ENCODE assay signal across 27 mouse cellular contexts in genomic region chr11:6652978-6653377, GRCm38 (mm10). TPM values are rescaled to one million over a fixed set of nuclear protein-coding genes. Genes with fewer than 3 reads are reported as not detected.
A peak's percentile ranks its signal among the peaks of the same experiment; 100 is the strongest.
DNase-seq lines count a peak whose midpoint lies in the region; ATAC-seq and TF ChIP-seq lines count a peak whose summit lies in the region.
"Not testable (repeated sequence)": the region's sequence is repeated elsewhere in the genome, so short reads cannot be mapped to it uniquely, and the experiment has no call there.
"Had no signal": no experiment of that assay in that cellular context is flagged by ENCODE, and none has a peak within 500 bp of the region (broad histone marks: within the 10 kb centered on the region; RNA-seq: fewer than 3 reads in every experiment).

No protein-coding gene starts in this region.

- not testable (repeated sequence) for H3K79me2 ChIP-seq in CH12.LX (replicated peaks; ENCODE audit: control insufficient read depth, extremely low read depth, insufficient read depth, poor library complexity, severe bottlenecking); heart, adult 2 months (replicated peaks; ENCODE audit: control insufficient read depth, insufficient read depth, low read length)

- not testable (repeated sequence) for ATAC-seq in lung, postnatal 0 days; stomach, postnatal 0 days (ENCODE audit: low FRiP score, low TSS enrichment)

- not testable (repeated sequence) for H3K4me3 ChIP-seq in CH12.LX (replicated peaks in 1 of 3; ENCODE audit: low read depth in 2 of 3, low read length in 2 of 3, poor library complexity in 1 of 3); heart, adult 2 months; layer of hippocampus, adult 2 months; lung, postnatal 0 days (ENCODE audit: low read depth, low read length); stomach, postnatal 0 days (ENCODE audit: low read depth, low read length)

- not testable (repeated sequence) for H3K4me2 ChIP-seq in CH12.LX (ENCODE audit: insufficient read depth, low read depth, poor library complexity, severe bottlenecking); lung, postnatal 0 days (replicated peaks; ENCODE audit: low read depth, low read length); stomach, postnatal 0 days (replicated peaks; ENCODE audit: low read depth)

- dilution Hi-C loops in CH12.LX (cut with MboI; ENCODE audit: extremely low pct_ligation_motif_present, extremely low pct_unique_long_range_greater_than_20kb, low sequenced_read_pairs) = not testable (repeated sequence)

- TF ChIP-seq POLR2A in CH12.LX (IDR thresholded peaks at IDR 0.05; ENCODE audit: low read depth, low read length); heart, adult 2 months (IDR thresholded peaks at IDR 0.05; ENCODE audit: insufficient read depth, low read depth, low read length): not testable (repeated sequence)

- H3K9ac ChIP-seq in CH12.LX (ENCODE audit: insufficient read depth, low read depth); heart, adult 2 months (ENCODE audit: low read depth, low read length); lung, postnatal 0 days (replicated peaks; ENCODE audit: low read depth); stomach, postnatal 0 days (ENCODE audit: low read length): not testable (repeated sequence)

- peak; percentile 41 for DNase-seq in CH12.LX (ENCODE audit: extremely low read depth)
- DNase-seq in R1 (ENCODE audit: low read depth, low spot score) = peak; percentile 56
- DNase-seq in embryo, embryonic 10.5 days (ENCODE audit: low spot score) = peak; percentile 27
- DNase-seq in heart, adult 2 months; layer of hippocampus, adult 2 months (ENCODE audit: low spot score in 2 of 2); lung, postnatal 0 days (ENCODE audit: low spot score); stomach, postnatal 0 days (ENCODE audit: low spot score): not testable (repeated sequence)
- peak; percentile 77 for DNase-seq in thymus, postnatal 4 days

- in situ Hi-C loops in CH12.LX (cut with MboI; ENCODE audit: low pct_ligation_motif_present, low pct_unique_long_range_greater_than_20kb, low sequenced_read_pairs) = loop anchor here (10.0 to 25.0 kb wide), 2 partner anchors 112 to 509 kb away; no protein-coding TSS in a partner anchor

- H3K4me1 ChIP-seq in CH12.LX (ENCODE audit: control insufficient read depth in 1 of 2, insufficient read depth in 2 of 2) = peaks cover 0 to 10% of the 10 kb centered on the region in 2 experiments; a peak in 3 of 4 replicates
- not testable (repeated sequence) for H3K4me1 ChIP-seq in heart, adult 2 months (ENCODE audit: control insufficient read depth, insufficient read depth, low read length); lung, postnatal 0 days (ENCODE audit: insufficient read depth, low read depth, low read length); stomach, postnatal 0 days (replicated peaks; ENCODE audit: control insufficient read depth, insufficient read depth)

- not testable (repeated sequence) for TF ChIP-seq EP300 in CH12.LX (IDR thresholded peaks at IDR 0.05; ENCODE audit: low read length); heart, adult 2 months (IDR thresholded peaks at IDR 0.05; ENCODE audit: insufficient read depth, low read depth, low read length); lung, postnatal 0 days (IDR thresholded peaks at IDR 0.05); stomach, postnatal 0 days (optimal IDR thresholded peaks at IDR 0.05)

- TF ChIP-seq CTCF in CH12.LX (conservative IDR thresholded peaks at IDR 0.05 in 1 of 2, IDR thresholded peaks at IDR 0.05 in 1 of 2; ENCODE audit: low read depth in 2 of 2, low read length in 2 of 2) = peak; percentile 47 to 57; a peak in 3 of 4 replicates
- peak; percentile 33 for TF ChIP-seq CTCF in heart, adult 2 months (IDR thresholded peaks at IDR 0.05)
- TF ChIP-seq CTCF in layer of hippocampus, adult 2 months (conservative IDR thresholded peaks at IDR 0.05) = peak; percentile 59
- peak; percentile 63 for TF ChIP-seq CTCF in lung, postnatal 0 days (IDR thresholded peaks at IDR 0.05)
- TF ChIP-seq CTCF in stomach, postnatal 0 days (IDR thresholded peaks at IDR 0.05; ENCODE audit: low read depth) = peak; percentile 61

- WGBS in heart, adult 2 months = 81% methylated on average over 3 of the region's 3 CpGs
- 73% methylated on average over 3 of the region's 3 CpGs for WGBS in lung, postnatal 0 days
- WGBS in stomach, postnatal 0 days = 81% methylated on average over 3 of the region's 3 CpGs

- H3K36me3 ChIP-seq in CH12.LX (replicated peaks in 1 of 2; ENCODE audit: control insufficient read depth in 1 of 2, insufficient read depth in 1 of 2, low read length in 1 of 2); heart, adult 2 months (ENCODE audit: control insufficient read depth, insufficient read depth, low read length); lung, postnatal 0 days (ENCODE audit: insufficient read depth, low read length); stomach, postnatal 0 days (ENCODE audit: control insufficient read depth, insufficient read depth, low read length): not testable (repeated sequence)

- peak; percentile 28 for TF ChIP-seq RAD21 in CH12.LX (IDR thresholded peaks at IDR 0.05; ENCODE audit: low read depth, low read length)

- intact Hi-C loops in heart, adult 2 months (cut with DNase I) = not testable (repeated sequence)

- peaks cover 68% of the 10 kb centered on the region for H3K27me3 ChIP-seq in CH12.LX (replicated peaks)
- H3K27me3 ChIP-seq in heart, adult 2 months (ENCODE audit: control insufficient read depth, insufficient read depth, low read length); lung, postnatal 0 days (replicated peaks; ENCODE audit: insufficient read depth, low read length); stomach, postnatal 0 days (ENCODE audit: control insufficient read depth, insufficient read depth, low read length): not testable (repeated sequence)

- H3K9me3 ChIP-seq in CH12.LX (replicated peaks; ENCODE audit: low read length); lung, postnatal 0 days (ENCODE audit: low read length); stomach, postnatal 0 days (ENCODE audit: control insufficient read depth, low read length): not testable (repeated sequence)

- H3K27ac ChIP-seq in CH12.LX (ENCODE audit: insufficient read depth, low read depth); heart, adult 2 months; layer of hippocampus, adult 2 months; lung, postnatal 0 days (ENCODE audit: low read length); stomach, postnatal 0 days (replicated peaks): not testable (repeated sequence)

RNA-seq across cellular contexts. Expression of gene Ramp3, which starts 5.3 kb away (rescaled TPM):
- total RNA-seq in CH12.LX (2012; rRNA removed) = 0.21 TPM in 1 of 2 replicates, not detected in the other
- not detected in 2 replicates for total RNA-seq in CH12.LX (2014; rRNA removed)
- not detected in 2 replicates for polyA plus RNA-seq in CH12.LX (2012; ENCODE audit: insufficient read length, low read depth)
- 1 to 10 TPM; 6.0 to 7.6 TPM for total RNA-seq in heart, adult 2 months (2021)
- polyA plus RNA-seq in heart, adult 2 months (2012; rRNA removed) = 7.6 and 9.5 TPM in 2 replicates
- 1 to 10 TPM; 6.1 to 7.6 TPM for total RNA-seq in layer of hippocampus, adult 2 months (2021)
- 9.6 and 22.1 TPM in 2 replicates for polyA plus RNA-seq in lung, postnatal 0 days (2015; fragmentation: Nextera tagmentation; extraction: Ambion mirVana)
- 11.6 and 12.8 TPM in 2 replicates for polyA plus RNA-seq in stomach, postnatal 0 days (2015; fragmentation: Nextera tagmentation; extraction: Ambion mirVana)

RNA-seq across cellular contexts. Expression of gene Wap, which starts 14.5 kb away (rescaled TPM):
- total RNA-seq in CH12.LX (2012; rRNA removed) (not detected in 2 replicates), CH12.LX (2014; rRNA removed) (not detected in 2 replicates)
- not detected in 2 replicates for polyA plus RNA-seq in CH12.LX (2012; ENCODE audit: insufficient read length, low read depth)
- total RNA-seq in heart, adult 2 months (2021) = not detected
- not detected in 2 replicates for polyA plus RNA-seq in heart, adult 2 months (2012; rRNA removed)
- total RNA-seq in layer of hippocampus, adult 2 months (2021) = not detected
- 27.6 TPM in 1 of 2 replicates, not detected in the other for polyA plus RNA-seq in lung, postnatal 0 days (2015; fragmentation: Nextera tagmentation; extraction: Ambion mirVana)
- 2.6 and 5.3 TPM in 2 replicates for polyA plus RNA-seq in stomach, postnatal 0 days (2015; fragmentation: Nextera tagmentation; extraction: Ambion mirVana)
- total RNA-seq: adrenal gland, adult 18-20 months; adrenal gland, postnatal 36 days; gastrocnemius, postnatal 10 days; heart, postnatal 14 days; layer of hippocampus, postnatal 10 days; left cerebral cortex, adult 8-10 months had no signal
- polyA plus RNA-seq: CD4-positive, CD25-positive, alpha-beta regulatory T cell, adult 4 months; embryonic facial prominence, embryonic 14.5 days; forebrain, embryonic 14.5 days; heart, embryonic 12.5 days; hindbrain, embryonic 11.5 days; kidney, embryonic 16.5 days; large intestine, adult 2 months; limb, embryonic 10.5 days; liver, embryonic 16.5 days; midbrain, embryonic 13.5 days; neural tube, embryonic 12.5 days; testis, adult 2 months; urinary bladder, adult 2 months had no signal

RNA-seq across cellular contexts. Expression of gene Tbrg4, which starts 27.1 kb away (rescaled TPM):
- total RNA-seq in CH12.LX (2012; rRNA removed) = 93.1 and 118 TPM in 2 replicates
- total RNA-seq in CH12.LX (2014; rRNA removed) = 59.3 and 69.0 TPM in 2 replicates
- polyA plus RNA-seq in CH12.LX (2012; ENCODE audit: insufficient read length, low read depth) = 170 and 191 TPM in 2 replicates
- 10 to 100 TPM; 85.1 to 95.8 TPM for total RNA-seq in heart, adult 2 months (2021)
- polyA plus RNA-seq in heart, adult 2 months (2012; rRNA removed) = 110 and 131 TPM in 2 replicates
- total RNA-seq in layer of hippocampus, adult 2 months (2021) = 10 to 100 TPM; 42.9 to 52.9 TPM
- 10.8 and 10.9 TPM in 2 replicates for polyA plus RNA-seq in lung, postnatal 0 days (2015; fragmentation: Nextera tagmentation; extraction: Ambion mirVana)
- polyA plus RNA-seq in stomach, postnatal 0 days (2015; fragmentation: Nextera tagmentation; extraction: Ambion mirVana) = 29.3 and 31.2 TPM in 2 replicates

RNA-seq across cellular contexts. Expression of gene Nacad, which starts 47.1 kb away (rescaled TPM):
- total RNA-seq in CH12.LX (2012; rRNA removed) = 0.13 TPM in 2 replicates
- total RNA-seq in CH12.LX (2014; rRNA removed) = not detected in 2 replicates
- polyA plus RNA-seq in CH12.LX (2012; ENCODE audit: insufficient read length, low read depth) = 0.34 TPM in 1 of 2 replicates, not detected in the other
- total RNA-seq in heart, adult 2 months (2021) = under 1 TPM; 0.23 to 0.52 TPM
- polyA plus RNA-seq in heart, adult 2 months (2012; rRNA removed) = 0.67 and 1.4 TPM in 2 replicates
- total RNA-seq in layer of hippocampus, adult 2 months (2021) = 10 to 100 TPM; 36.9 to 37.1 TPM
- polyA plus RNA-seq in lung, postnatal 0 days (2015; fragmentation: Nextera tagmentation; extraction: Ambion mirVana) = 1.8 and 3.2 TPM in 2 replicates
- 7.3 and 7.4 TPM in 2 replicates for polyA plus RNA-seq in stomach, postnatal 0 days (2015; fragmentation: Nextera tagmentation; extraction: Ambion mirVana)
